Mouse (Mus musculus): ENCODE results near the gene Hipk2. TPM values are rescaled to one million over a fixed set of nuclear protein-coding genes. Genes with fewer than 3 reads are reported as not detected.
A peak's percentile ranks its signal among the peaks of the same experiment; 100 is the strongest.

Hipk2 gene
- polyA plus RNA-seq, 1 experiment from 2014 or later = 10.7 TPM

DNA sequence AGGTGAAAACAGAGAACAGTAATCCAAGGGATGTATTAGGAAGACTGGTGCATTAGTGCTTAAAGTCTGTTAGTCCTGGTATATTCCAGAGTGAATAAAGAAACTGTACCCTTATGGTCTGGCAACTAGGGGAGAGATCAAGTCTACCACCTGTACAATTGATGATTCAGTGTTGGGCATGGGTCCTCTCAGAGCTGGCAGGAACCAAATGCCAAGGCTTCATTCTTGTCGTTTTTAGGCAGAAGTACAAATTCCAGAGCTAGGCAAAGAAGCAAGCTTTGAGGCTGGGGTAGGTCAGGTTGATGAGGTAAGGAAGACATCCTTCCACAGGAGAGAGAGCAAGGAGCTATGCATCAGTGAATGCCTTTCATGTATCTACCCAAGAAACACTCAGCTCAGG lies 35.2 kb downstream of the Hipk2 start:
- no peak overlapping the region for H3K27ac ChIP-seq (replicated peaks; ENCODE audit: low read depth, low read length)
- ATAC-seq (ENCODE audit: low read depth) (no peak), DNase-seq (ENCODE audit: low spot score) (no peak)
- no peak overlapping the region for H3K4me3 ChIP-seq (ENCODE audit: low read depth, low read length)
- no peak overlapping the region for H3K4me2 ChIP-seq (ENCODE audit: low read depth, low read length)
- no peak overlapping the region for H3K9ac ChIP-seq (ENCODE audit: low read depth, low read length)
- peaks cover 2% of the 10 kb centered on the region; the same call in 1 of the 2 replicates for H3K36me3 ChIP-seq (ENCODE audit: control insufficient read depth, insufficient read depth, low read length)
- H3K27me3 ChIP-seq (replicated peaks; ENCODE audit: control insufficient read depth, insufficient read depth, low read length) = no peaks in the 10 kb centered on the region
- WGBS = 75% methylated on average over 1 of the region's 1 CpGs
- no peaks in the 10 kb centered on the region for H3K4me1 ChIP-seq (ENCODE audit: control insufficient read depth, insufficient read depth, low read length)
- no peaks in the 10 kb centered on the region for H3K9me3 ChIP-seq (ENCODE audit: control insufficient read depth, low read length)

DNA sequence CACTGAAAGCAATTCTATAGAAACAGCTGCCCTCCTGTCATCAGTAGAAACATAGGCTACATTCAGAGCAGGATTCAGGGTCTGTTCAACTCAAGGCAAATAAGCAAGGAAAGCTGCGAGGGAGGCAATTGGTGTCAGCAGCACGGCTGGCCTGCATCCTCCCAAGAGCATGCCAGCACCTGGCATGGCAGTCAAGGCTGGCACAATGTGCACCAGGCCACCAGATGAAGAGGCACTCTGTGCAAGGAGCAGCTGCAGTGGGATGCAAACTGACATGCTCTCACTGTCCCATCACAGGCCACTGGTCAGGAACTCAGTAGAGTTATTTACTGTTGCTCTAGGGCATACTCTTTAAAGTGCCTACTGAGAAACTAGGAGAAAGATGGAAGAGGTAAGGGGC lies 35.6 kb downstream of the Hipk2 start:
- 63% methylated on average over 2 of the region's 2 CpGs for WGBS
- ATAC-seq (ENCODE audit: low read depth) = no peak; the same call in 1 of the 2 replicates
- H3K27me3 ChIP-seq (replicated peaks; ENCODE audit: control insufficient read depth, insufficient read depth, low read length) = no peaks in the 10 kb centered on the region
- no peak for DNase-seq (ENCODE audit: low spot score)
- H3K27ac ChIP-seq (replicated peaks; ENCODE audit: low read depth, low read length) = no peak overlapping the region
- peaks cover 2% of the 10 kb centered on the region; the same call in 1 of the 2 replicates for H3K36me3 ChIP-seq (ENCODE audit: control insufficient read depth, insufficient read depth, low read length)
- H3K9ac ChIP-seq (ENCODE audit: low read depth, low read length) = no peak overlapping the region
- H3K4me2 ChIP-seq (ENCODE audit: low read depth, low read length) = no peak overlapping the region
- no peaks in the 10 kb centered on the region for H3K4me1 ChIP-seq (ENCODE audit: control insufficient read depth, insufficient read depth, low read length)
- H3K4me3 ChIP-seq (ENCODE audit: low read depth, low read length) = no peak overlapping the region
- no peaks in the 10 kb centered on the region for H3K9me3 ChIP-seq (ENCODE audit: control insufficient read depth, low read length)

- no peak overlapping the region for H3K27ac ChIP-seq (replicated peaks; ENCODE audit: low read depth, low read length)
Observed at GRCm38 (mm10) chr6:38839891-38840290, 36.1 kb downstream of the Hipk2 start.

DNA sequence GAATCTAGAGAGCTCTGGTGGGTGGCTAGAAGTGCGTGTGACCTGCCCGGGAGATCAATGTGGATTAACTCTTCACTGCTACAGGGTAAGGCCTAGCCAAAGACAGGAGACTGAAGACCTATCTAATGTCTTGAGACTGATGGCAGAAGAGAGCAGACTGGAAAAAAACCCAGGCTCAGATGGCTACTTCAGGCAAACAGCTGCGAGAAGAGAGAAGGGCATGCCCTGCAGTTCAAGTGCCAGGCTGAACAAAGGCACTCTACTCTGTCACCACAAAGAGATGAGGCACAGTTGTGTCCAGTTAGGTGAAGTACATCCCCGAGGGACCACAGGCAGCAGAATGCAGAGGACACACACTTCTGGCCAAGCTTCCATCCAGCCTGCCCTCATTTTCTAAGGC lies 37.9 kb downstream of the Hipk2 start:
- DNase-seq (ENCODE audit: low spot score) (no peak), ATAC-seq (ENCODE audit: low read depth) (no peak)
- 83% methylated on average over 4 of the region's 4 CpGs for WGBS
- H3K4me2 ChIP-seq (ENCODE audit: low read depth, low read length) = no peak overlapping the region
- no peak overlapping the region for H3K4me3 ChIP-seq (ENCODE audit: low read depth, low read length)
- H3K4me1 ChIP-seq (ENCODE audit: control insufficient read depth, insufficient read depth, low read length) = peaks cover 1% of the 10 kb centered on the region; the same call in 1 of the 2 replicates
- peaks cover 2% of the 10 kb centered on the region; the same call in 1 of the 2 replicates for H3K36me3 ChIP-seq (ENCODE audit: control insufficient read depth, insufficient read depth, low read length)
- H3K9ac ChIP-seq (ENCODE audit: low read depth, low read length) = no peak overlapping the region
- no peak overlapping the region for H3K27ac ChIP-seq (replicated peaks; ENCODE audit: low read depth, low read length)
- H3K27me3 ChIP-seq (replicated peaks; ENCODE audit: control insufficient read depth, insufficient read depth, low read length) = no peaks in the 10 kb centered on the region
- no peaks in the 10 kb centered on the region for H3K9me3 ChIP-seq (ENCODE audit: control insufficient read depth, low read length)

More at GRCm38 (mm10) chr6:38839891-38840290, 36.1 kb downstream of the Hipk2 start:
- DNase-seq (ENCODE audit: low spot score) = no peak
- Histone ChIP-seq H3K4me2 (ENCODE audit: low read depth, low read length) (no peak overlapping the region), H3K4me3 (ENCODE audit: low read depth, low read length) (no peak overlapping the region), H3K4me1 (ENCODE audit: control insufficient read depth, insufficient read depth, low read length) (no peaks in the 10 kb centered on the region), H3K9ac (ENCODE audit: low read depth, low read length) (no peak overlapping the region), H3K36me3 (ENCODE audit: control insufficient read depth, insufficient read depth, low read length) (peaks cover 2% of the 10 kb centered on the region; the same call in 1 of the 2 replicates), H3K9me3 (ENCODE audit: control insufficient read depth, low read length) (no peaks in the 10 kb centered on the region), H3K27me3 (replicated peaks; ENCODE audit: control insufficient read depth, insufficient read depth, low read length) (no peaks in the 10 kb centered on the region)
- WGBS = 59% methylated on average over 4 of the region's 4 CpGs
- no peak for ATAC-seq (ENCODE audit: low read depth)

- 81% methylated on average over 1 of the region's 1 CpGs for WGBS
- Histone ChIP-seq H3K4me1 (ENCODE audit: control insufficient read depth, insufficient read depth, low read length) (peaks cover 12% of the 10 kb centered on the region; the same call in 1 of the 2 replicates), H3K4me3 (ENCODE audit: low read depth, low read length) (no peak overlapping the region), H3K27me3 (replicated peaks; ENCODE audit: control insufficient read depth, insufficient read depth, low read length) (no peaks in the 10 kb centered on the region), H3K9me3 (ENCODE audit: control insufficient read depth, low read length) (no peaks in the 10 kb centered on the region), H3K36me3 (ENCODE audit: control insufficient read depth, insufficient read depth, low read length) (peaks cover 2% of the 10 kb centered on the region; the same call in 1 of the 2 replicates), H3K9ac (ENCODE audit: low read depth, low read length) (no peak overlapping the region), H3K4me2 (ENCODE audit: low read depth, low read length) (no peak overlapping the region), H3K27ac (replicated peaks; ENCODE audit: low read depth, low read length) (no peak overlapping the region)
- DNase-seq (ENCODE audit: low spot score) (no peak), ATAC-seq (ENCODE audit: low read depth) (no peak)
Observed at GRCm38 (mm10) chr6:38835217-38835616, 40.7 kb downstream of the Hipk2 start.

- no peak overlapping the region for H3K4me2 ChIP-seq (ENCODE audit: low read depth, low read length)
- 75% methylated on average over 2 of the region's 2 CpGs for WGBS
- no peak for ATAC-seq (ENCODE audit: low read depth)
Observed at GRCm38 (mm10) chr6:38834727-38835126, 41.2 kb downstream of the Hipk2 start.

GRCm38 (mm10) chr6:38833721-38834120 lies 42.2 kb downstream of the Hipk2 start:
- Histone ChIP-seq H3K9me3 (ENCODE audit: control insufficient read depth, low read length) (no peaks in the 10 kb centered on the region), H3K36me3 (ENCODE audit: control insufficient read depth, insufficient read depth, low read length) (peaks cover 2% of the 10 kb centered on the region; the same call in 1 of the 2 replicates), H3K4me1 (ENCODE audit: control insufficient read depth, insufficient read depth, low read length) (peaks cover 12% of the 10 kb centered on the region; the same call in 1 of the 2 replicates), H3K27ac (replicated peaks; ENCODE audit: low read depth, low read length) (no peak overlapping the region), H3K4me3 (ENCODE audit: low read depth, low read length) (no peak overlapping the region), H3K4me2 (ENCODE audit: low read depth, low read length) (no peak overlapping the region), H3K9ac (ENCODE audit: low read depth, low read length) (no peak overlapping the region), H3K27me3 (replicated peaks; ENCODE audit: control insufficient read depth, insufficient read depth, low read length) (no peaks in the 10 kb centered on the region)
- no peak for ATAC-seq (ENCODE audit: low read depth)
- no peak for DNase-seq (ENCODE audit: low spot score)
- 86% methylated on average over 3 of the region's 3 CpGs for WGBS

More at GRCm38 (mm10) chr6:38834727-38835126, 41.2 kb downstream of the Hipk2 start:
- Histone ChIP-seq H3K9me3 (ENCODE audit: control insufficient read depth, low read length) (no peaks in the 10 kb centered on the region), H3K36me3 (ENCODE audit: control insufficient read depth, insufficient read depth, low read length) (peaks cover 2% of the 10 kb centered on the region; the same call in 1 of the 2 replicates), H3K9ac (ENCODE audit: low read depth, low read length) (no peak overlapping the region), H3K27ac (replicated peaks; ENCODE audit: low read depth, low read length) (no peak overlapping the region), H3K4me3 (ENCODE audit: low read depth, low read length) (no peak overlapping the region), H3K27me3 (replicated peaks; ENCODE audit: control insufficient read depth, insufficient read depth, low read length) (no peaks in the 10 kb centered on the region), H3K4me1 (ENCODE audit: control insufficient read depth, insufficient read depth, low read length) (peaks cover 12% of the 10 kb centered on the region; the same call in 1 of the 2 replicates)
- no peak for DNase-seq (ENCODE audit: low spot score)

DNA sequence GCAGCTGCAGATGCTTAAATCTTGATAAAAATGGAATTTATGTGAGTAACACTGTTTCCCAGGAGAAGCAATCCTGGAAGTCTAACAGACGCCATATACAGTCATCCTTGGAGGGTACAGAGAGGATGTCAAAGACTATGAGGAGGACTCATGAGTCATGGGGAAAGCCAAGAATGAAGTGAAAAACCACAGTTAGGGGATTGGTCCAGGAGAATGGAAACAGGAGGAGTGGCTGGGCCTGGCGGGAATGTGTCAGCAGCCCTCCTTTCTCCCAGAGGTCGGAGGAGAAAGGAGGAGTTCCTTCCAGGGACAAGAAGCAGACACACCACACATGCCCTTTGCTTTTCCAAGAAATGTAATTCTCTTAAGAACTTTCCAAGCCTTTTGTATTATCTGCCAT lies 46.5 kb downstream of the Hipk2 start:
- WGBS = 64% methylated on average over 3 of the region's 3 CpGs
- ATAC-seq (ENCODE audit: low read depth) (no peak), DNase-seq (ENCODE audit: low spot score) (peak; percentile 22)
- Histone ChIP-seq H3K4me1 (ENCODE audit: control insufficient read depth, insufficient read depth, low read length) (peaks cover 12% of the 10 kb centered on the region; the same call in 1 of the 2 replicates), H3K27me3 (replicated peaks; ENCODE audit: control insufficient read depth, insufficient read depth, low read length) (no peaks in the 10 kb centered on the region), H3K4me3 (ENCODE audit: low read depth, low read length) (no peak overlapping the region), H3K9ac (ENCODE audit: low read depth, low read length) (no peak overlapping the region), H3K36me3 (ENCODE audit: control insufficient read depth, insufficient read depth, low read length) (no peaks in the 10 kb centered on the region), H3K9me3 (ENCODE audit: control insufficient read depth, low read length) (no peaks in the 10 kb centered on the region), H3K4me2 (ENCODE audit: low read depth, low read length) (no peak overlapping the region), H3K27ac (replicated peaks; ENCODE audit: low read depth, low read length) (no peak overlapping the region)

DNA sequence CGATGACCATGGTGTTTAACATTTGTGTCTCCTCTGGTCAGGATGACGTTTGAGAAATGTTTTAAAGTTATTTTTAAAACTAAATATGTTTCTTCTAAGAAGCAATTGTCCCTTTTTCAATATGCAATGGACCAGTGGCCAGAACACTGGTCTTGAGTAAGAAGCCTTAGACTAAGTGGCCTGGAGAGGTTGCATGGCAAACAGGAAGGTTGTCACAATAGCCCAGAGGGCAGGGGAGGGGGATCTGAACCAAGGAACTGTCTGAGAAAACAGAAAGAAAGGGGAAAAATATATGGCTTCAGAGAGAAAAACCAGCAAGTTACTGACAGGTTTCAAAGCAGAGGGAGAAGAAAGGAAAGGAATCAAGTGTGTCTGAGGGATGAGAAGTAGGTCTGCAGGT lies 47.8 kb downstream of the Hipk2 start:
- DNase-seq (ENCODE audit: low spot score) = no peak
- H3K4me3 ChIP-seq (ENCODE audit: low read depth, low read length) = no peak overlapping the region
- no peak overlapping the region for H3K9ac ChIP-seq (ENCODE audit: low read depth, low read length)
- peaks cover 12% of the 10 kb centered on the region; the same call in 1 of the 2 replicates for H3K4me1 ChIP-seq (ENCODE audit: control insufficient read depth, insufficient read depth, low read length)
- H3K4me2 ChIP-seq (ENCODE audit: low read depth, low read length) = no peak overlapping the region
- H3K27me3 ChIP-seq (replicated peaks; ENCODE audit: control insufficient read depth, insufficient read depth, low read length) = no peaks in the 10 kb centered on the region
- WGBS = 80% methylated on average over 2 of the region's 2 CpGs
- no peak overlapping the region for H3K27ac ChIP-seq (replicated peaks; ENCODE audit: low read depth, low read length)
- H3K9me3 ChIP-seq (ENCODE audit: control insufficient read depth, low read length) = no peaks in the 10 kb centered on the region
- no peaks in the 10 kb centered on the region for H3K36me3 ChIP-seq (ENCODE audit: control insufficient read depth, insufficient read depth, low read length)
- no peak for ATAC-seq (ENCODE audit: low read depth)

All from embryonic facial prominence, embryonic 14.5 days (tissue).